Mouse (Mus musculus) myocyte (in vitro differentiated cells): ENCODE results near the gene Slc4a1.
A peak's percentile ranks its signal among the peaks of the same experiment; 100 is the strongest.

Source experiments
- CEBPB ChIP-seq: IDR thresholded peaks from 2 replicates; pipeline ENCODE4 v1.6.1; 2011; ENCODE audit warnings: mild to moderate bottlenecking, moderate library complexity; ENCODE audit not compliant: poor library complexity, insufficient read depth, severe bottlenecking
- E2F4 ChIP-seq: IDR thresholded peaks from one replicate; pipeline ENCODE4 v1.6.1; 2011; ENCODE audit warnings: mild to moderate bottlenecking, control low read depth, moderate library complexity; ENCODE audit not compliant: insufficient read depth
- POLR2A ChIP-seq: IDR thresholded peaks from one replicate; pipeline ENCODE4 v1.6.1; 2011; ENCODE audit warnings: low read depth, mild to moderate bottlenecking, control low read depth, moderate library complexity; ENCODE audit not compliant: insufficient read length

DNA sequence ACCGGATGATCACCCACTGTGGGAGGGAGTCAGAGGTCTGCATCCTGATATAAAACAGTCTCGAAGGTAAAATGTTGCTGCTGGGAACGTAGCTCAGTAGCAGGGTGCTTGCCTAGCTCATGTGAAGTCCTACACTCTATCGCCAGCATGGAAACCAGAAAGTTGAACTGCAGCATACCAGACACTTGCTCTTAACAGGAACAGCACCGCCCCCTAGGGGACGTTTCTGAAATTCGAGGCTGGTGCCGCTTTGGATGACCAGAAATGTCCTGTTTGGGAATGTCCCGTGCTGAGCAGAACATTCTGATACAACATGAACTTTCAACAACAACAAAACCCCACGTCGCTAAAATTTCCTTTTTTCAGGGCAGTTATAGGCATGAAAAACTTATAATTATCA is 45.7 kb upstream of the Slc4a1 start:
- TF ChIP-seq POLR2A, result peak; percentile 49
- no peak for TF ChIP-seq CEBPB
- no peak for TF ChIP-seq E2F4
